Mouse (Mus musculus) liver, embryonic 14.5 days (tissue): ENCODE measurements around the gene Gm20521.

Source experiments
- CTCF ChIP-seq: IDR thresholded peaks from 2 replicates; pipeline ENCODE4 v1.5.1; 2016; ENCODE audit warnings: antibody characterized with exemption, low read depth, control low read depth
- EP300 ChIP-seq: IDR thresholded peaks from 2 replicates; pipeline ENCODE4 v1.6.1; 2016; ENCODE audit warnings: antibody characterized with exemption, low read depth

GRCm38 (mm10) chr14:54937361-54938182 lies 54.3 kb downstream of the Gm20521 start:
- TF ChIP-seq CTCF = no peak
- no peak for TF ChIP-seq EP300
